Mouse (Mus musculus): Measurements from ENCODE around the gene Cnot3. TPM values are rescaled to one million over a fixed set of nuclear protein-coding genes. Genes with fewer than 3 reads are reported as not detected.

Gene Cnot3
- polyA plus RNA-seq, 1 experiment from 2014 or later, result 30.0 TPM

- H3K36me3 ChIP-seq (ENCODE audit: control insufficient read depth, insufficient read depth, low read length), result no peaks in the 10 kb centered on the region
- no peaks in the 10 kb centered on the region; the same call in 1 of the 2 replicates for H3K27me3 ChIP-seq (replicated peaks; ENCODE audit: control insufficient read depth, insufficient read depth, low read length)
- no peak overlapping the region for H3K27ac ChIP-seq (ENCODE audit: low read depth, low read length)
- no peak overlapping the region for H3K4me2 ChIP-seq (ENCODE audit: low read length)
- peaks cover 12% of the 10 kb centered on the region for H3K4me1 ChIP-seq (ENCODE audit: control insufficient read depth, insufficient read depth, low read depth, low read length)
- ATAC-seq, result no peak
- no peak overlapping the region for H3K9ac ChIP-seq (ENCODE audit: low read depth, low read length)
- WGBS, result 84% methylated on average over 3 of the region's 3 CpGs
- H3K9me3 ChIP-seq (ENCODE audit: control insufficient read depth, low read length), result no peaks in the 10 kb centered on the region
- no peak overlapping the region for H3K4me3 ChIP-seq (ENCODE audit: low read length)
Observed at GRCm38 (mm10) chr7:3614021-3614420, 31.0 kb upstream of the Cnot3 start.

GRCm38 (mm10) chr7:3616057-3616388, 29.0 kb upstream of the Cnot3 start, which contains the start of gene Oscar:
Oscar (minus strand) TSS chr7:3616157.
- 85% methylated on average over 4 of the region's 4 CpGs for WGBS
- H3K27me3 ChIP-seq (replicated peaks; ENCODE audit: control insufficient read depth, insufficient read depth, low read length), result no peaks in the 10 kb centered on the region; the same call in 1 of the 2 replicates
- H3K9me3 ChIP-seq (ENCODE audit: control insufficient read depth, low read length), result no peaks in the 10 kb centered on the region
- peaks cover 9% of the 10 kb centered on the region for H3K36me3 ChIP-seq (ENCODE audit: control insufficient read depth, insufficient read depth, low read length)
- peaks cover 15% of the 10 kb centered on the region for H3K4me1 ChIP-seq (ENCODE audit: control insufficient read depth, insufficient read depth, low read depth, low read length)
- peak within 1 kb of the TSS; percentile 75 for H3K4me3 ChIP-seq (ENCODE audit: low read length)
- no peak within 1 kb of the TSS for H3K9ac ChIP-seq (ENCODE audit: low read depth, low read length)
- no peak within 1 kb of the TSS for H3K27ac ChIP-seq (ENCODE audit: low read depth, low read length)
- peak within 1 kb of the TSS; percentile 82 for H3K4me2 ChIP-seq (ENCODE audit: low read length)
- ATAC-seq, result no peak

GRCm38 (mm10) chr7:3616389-3617241, 28.5 kb upstream of the Cnot3 start:
- no peaks in the 10 kb centered on the region; the same call in 1 of the 2 replicates for H3K27me3 ChIP-seq (replicated peaks; ENCODE audit: control insufficient read depth, insufficient read depth, low read length)
- peak overlapping the region; percentile 75 for H3K4me3 ChIP-seq (ENCODE audit: low read length)
- H3K4me2 ChIP-seq (ENCODE audit: low read length), result peak overlapping the region; percentile 82
- H3K4me1 ChIP-seq (ENCODE audit: control insufficient read depth, insufficient read depth, low read depth, low read length), result peaks cover 15% of the 10 kb centered on the region
- H3K27ac ChIP-seq (ENCODE audit: low read depth, low read length), result no peak overlapping the region
- peaks cover 9% of the 10 kb centered on the region for H3K36me3 ChIP-seq (ENCODE audit: control insufficient read depth, insufficient read depth, low read length)
- peak; percentile 14 for ATAC-seq
- 46% methylated on average over 6 of the region's 6 CpGs for WGBS
- H3K9ac ChIP-seq (ENCODE audit: low read depth, low read length), result no peak overlapping the region
- H3K9me3 ChIP-seq (ENCODE audit: control insufficient read depth, low read length), result no peaks in the 10 kb centered on the region

GRCm38 (mm10) chr7:3617242-3617995, 27.6 kb upstream of the Cnot3 start, which contains the start of gene Ndufa3:
Ndufa3 (plus strand) TSS chr7:3617373.
- H3K27ac ChIP-seq (ENCODE audit: low read depth, low read length), result peak within 1 kb of the TSS; percentile 84
- no peaks in the 10 kb centered on the region; the same call in 1 of the 2 replicates for H3K27me3 ChIP-seq (replicated peaks; ENCODE audit: control insufficient read depth, insufficient read depth, low read length)
- peak; percentile 97 for ATAC-seq
- H3K36me3 ChIP-seq (ENCODE audit: control insufficient read depth, insufficient read depth, low read length), result peaks cover 9% of the 10 kb centered on the region
- peaks cover 15% of the 10 kb centered on the region for H3K4me1 ChIP-seq (ENCODE audit: control insufficient read depth, insufficient read depth, low read depth, low read length)
- H3K4me3 ChIP-seq (ENCODE audit: low read length), result peak within 1 kb of the TSS; percentile 75
- no peaks in the 10 kb centered on the region for H3K9me3 ChIP-seq (ENCODE audit: control insufficient read depth, low read length)
- peak within 1 kb of the TSS; percentile 82 for H3K4me2 ChIP-seq (ENCODE audit: low read length)
- peak within 1 kb of the TSS; percentile 81 for H3K9ac ChIP-seq (ENCODE audit: low read depth, low read length)
- WGBS, result under 1% methylated on average over 32 of the region's 32 CpGs

GRCm38 (mm10) chr7:3629030-3629429, 16.0 kb upstream of the Cnot3 start:
- Histone ChIP-seq H3K9me3 (ENCODE audit: control insufficient read depth, low read length) (no peaks in the 10 kb centered on the region), H3K9ac (ENCODE audit: low read depth, low read length) (peak overlapping the region; percentile 70), H3K27me3 (replicated peaks; ENCODE audit: control insufficient read depth, insufficient read depth, low read length) (no peaks in the 10 kb centered on the region), H3K4me2 (ENCODE audit: low read length) (peak overlapping the region; percentile 97), H3K36me3 (ENCODE audit: control insufficient read depth, insufficient read depth, low read length) (peaks cover 14% of the 10 kb centered on the region), H3K27ac (ENCODE audit: low read depth, low read length) (peak overlapping the region; percentile 36), H3K4me3 (ENCODE audit: low read length) (peak overlapping the region; percentile 62), H3K4me1 (ENCODE audit: control insufficient read depth, insufficient read depth, low read depth, low read length) (peaks cover 25% of the 10 kb centered on the region)
- WGBS, result 35% methylated on average over 4 of the region's 4 CpGs
- peak; percentile 58 for ATAC-seq

- Histone ChIP-seq H3K9ac (ENCODE audit: low read depth, low read length) (peak within 1 kb of the TSS; percentile 76), H3K4me2 (ENCODE audit: low read length) (peak within 1 kb of the TSS; percentile 97), H3K9me3 (ENCODE audit: control insufficient read depth, low read length) (no peaks in the 10 kb centered on the region), H3K4me1 (ENCODE audit: control insufficient read depth, insufficient read depth, low read depth, low read length) (peaks cover 25% of the 10 kb centered on the region), H3K4me3 (ENCODE audit: low read length) (peak within 1 kb of the TSS; percentile 62), H3K36me3 (ENCODE audit: control insufficient read depth, insufficient read depth, low read length) (peaks cover 10% of the 10 kb centered on the region; the same call in 1 of the 2 replicates), H3K27me3 (replicated peaks; ENCODE audit: control insufficient read depth, insufficient read depth, low read length) (no peaks in the 10 kb centered on the region), H3K27ac (ENCODE audit: low read depth, low read length) (peak within 1 kb of the TSS; percentile 78)
- WGBS, result 1% methylated on average over 47 of the region's 47 CpGs
- peak; percentile 92 for ATAC-seq
Observed at GRCm38 (mm10) chr7:3629543-3630477, 15.3 kb upstream of the Cnot3 start, which contains the start of the genes Tfpt and Prpf31. Tfpt (minus strand) TSS chr7:3629929. Prpf31 (plus strand) TSS chr7:3629985.

GRCm38 (mm10) chr7:3630478-3630815, 14.6 kb upstream of the Cnot3 start:
- Histone ChIP-seq H3K9ac (ENCODE audit: low read depth, low read length) (peak overlapping the region; percentile 76), H3K9me3 (ENCODE audit: control insufficient read depth, low read length) (no peaks in the 10 kb centered on the region), H3K4me3 (ENCODE audit: low read length) (peak overlapping the region; percentile 62), H3K4me1 (ENCODE audit: control insufficient read depth, insufficient read depth, low read depth, low read length) (peaks cover 25% of the 10 kb centered on the region), H3K4me2 (ENCODE audit: low read length) (peak overlapping the region; percentile 97), H3K36me3 (ENCODE audit: control insufficient read depth, insufficient read depth, low read length) (peaks cover 12% of the 10 kb centered on the region; the same call in 1 of the 2 replicates), H3K27ac (ENCODE audit: low read depth, low read length) (no peak overlapping the region), H3K27me3 (replicated peaks; ENCODE audit: control insufficient read depth, insufficient read depth, low read length) (no peaks in the 10 kb centered on the region)
- peak; percentile 6; the same call in 1 of the 2 replicates for ATAC-seq
- WGBS, result 58% methylated on average over 3 of the region's 3 CpGs

GRCm38 (mm10) chr7:3643412-3643811, 1.7 kb upstream of the Cnot3 start:
- Histone ChIP-seq H3K4me3 (ENCODE audit: low read length) (no peak overlapping the region), H3K27me3 (replicated peaks; ENCODE audit: control insufficient read depth, insufficient read depth, low read length) (no peaks in the 10 kb centered on the region), H3K9me3 (ENCODE audit: control insufficient read depth, low read length) (no peaks in the 10 kb centered on the region), H3K4me2 (ENCODE audit: low read length) (peak overlapping the region; percentile 64), H3K9ac (ENCODE audit: low read depth, low read length) (no peak overlapping the region), H3K36me3 (ENCODE audit: control insufficient read depth, insufficient read depth, low read length) (peaks cover 18% of the 10 kb centered on the region), H3K4me1 (ENCODE audit: control insufficient read depth, insufficient read depth, low read depth, low read length) (peaks cover 28% of the 10 kb centered on the region), H3K27ac (ENCODE audit: low read depth, low read length) (no peak overlapping the region)
- ATAC-seq, result no peak
- WGBS, result 67% methylated on average over 5 of the region's 5 CpGs

Measured in hindbrain, embryonic 16.5 days (tissue).